Mouse (Mus musculus) lung, adult 2 months (tissue): Measurements from ENCODE around the gene Cdx2. TPM values are rescaled to one million over a fixed set of nuclear protein-coding genes. Genes with fewer than 3 reads are reported as not detected.

Experiments
- DNase-seq: peaks from one replicate; pipeline ENCODE4 v3.0.0; 2022
- H3K4me1 ChIP-seq: fragments of 200-500 bp; 2 replicates; pipeline ENCODE4 v1.6.1; 2011; ENCODE audit warnings: low read length; ENCODE audit not compliant: control insufficient read depth, insufficient read depth
- H3K4me3 ChIP-seq: fragments of 200-500 bp; replicated peaks from 2 replicates; pipeline ENCODE3; 2011; ENCODE audit warnings: low read depth, mild to moderate bottlenecking, control low read depth, low read length; ENCODE audit errors: extremely low read depth
- CTCF ChIP-seq: fragments of 200-500 bp; IDR thresholded peaks from 2 replicates; pipeline ENCODE4 v1.5.1; 2011; ENCODE audit warnings: mild to moderate bottlenecking, low read length, control low read depth; ENCODE audit not compliant: insufficient read depth
- POLR2A ChIP-seq: fragments of 200-500 bp; IDR thresholded peaks from 2 replicates; pipeline ENCODE4 v1.6.1; 2011; ENCODE audit warnings: low read depth, mild to moderate bottlenecking, control low read depth, low read length, borderline replicate concordance; ENCODE audit errors: extremely low read depth
- WGBS: fragments of 180-500 bp; shearing (Covaris S2); methylation state at CpG from one replicate; pipeline ENCODE4 v1.1.7; 2018; 5-methylcytosine and 5-hydroxymethylcytosine counted together
- polyA plus RNA-seq: library from polyadenylated mRNA; depleted of rRNA; stranded (reverse); fragments of >200 nt; gene quantifications from 2 replicates; pipeline ENCODE4 v1.2.3, GENCODE M21; 2012; rRNA removed

Gene Cdx2
- 0.85 TPM in 1 of 2 replicates, not detected in the other for polyA plus RNA-seq

DNA sequence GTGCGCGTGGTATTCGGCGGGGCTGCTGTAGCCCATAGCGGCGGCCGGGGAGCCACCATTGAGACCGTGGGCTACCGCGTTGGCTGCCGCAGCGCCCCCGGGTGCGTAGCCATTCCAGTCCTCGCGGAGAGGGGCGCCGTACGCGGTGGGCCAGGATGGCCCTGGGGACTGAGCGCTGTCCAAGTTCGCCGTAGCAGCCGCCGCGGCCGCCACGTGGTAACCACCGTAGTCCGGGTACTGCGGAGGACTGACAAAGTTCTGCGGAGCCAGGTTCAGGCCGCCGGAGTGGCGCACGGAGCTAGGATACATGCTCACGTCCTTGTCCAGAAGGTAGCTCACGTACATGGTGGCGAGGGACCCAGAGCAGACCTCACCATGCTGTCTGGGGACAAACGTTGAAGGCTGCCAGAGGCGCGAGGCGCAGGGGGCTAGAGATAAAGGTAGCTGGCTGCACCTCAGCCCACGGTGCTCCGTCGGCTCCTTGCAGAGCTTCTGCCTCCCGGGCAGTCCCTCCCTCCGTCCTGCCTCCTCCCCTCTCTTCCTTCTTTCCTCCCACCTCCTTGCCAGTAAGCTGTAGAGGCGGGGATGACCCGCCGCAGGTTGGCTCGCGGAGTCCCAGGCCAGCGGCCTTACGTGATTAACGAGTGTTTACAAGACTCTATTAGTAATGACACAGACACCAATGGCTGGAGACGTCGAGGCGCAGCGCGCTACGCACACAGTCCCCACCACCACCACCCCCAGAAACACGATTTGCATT is at the start of gene Cdx2:
Cdx2 (minus strand) TSS at position 633 of the 760 bp plus-strand sequence.
- H3K4me1 ChIP-seq, result no peaks in the 10 kb centered on the region
- no peak within 1 kb of the TSS for H3K4me3 ChIP-seq

GRCm38 (mm10) chr5:147356260-147357055 is 49.4 kb upstream of the Cdx2 start:
- Histone ChIP-seq H3K4me1 (no peaks in the 10 kb centered on the region), H3K4me3 (no peak overlapping the region)
- WGBS, result 84% methylated on average over 13 of the region's 13 CpGs
- TF ChIP-seq CTCF, result no peak
- no peak for TF ChIP-seq POLR2A
- no peak for DNase-seq

More for the DNA sequence above, at the start of gene Cdx2:
- TF ChIP-seq POLR2A (no peak), CTCF (no peak)
- no peak for DNase-seq
- 1% methylated on average over 63 of the region's 63 CpGs for WGBS

GRCm38 (mm10) chr5:147355788-147356187 is 48.7 kb upstream of the Cdx2 start:
- Histone ChIP-seq H3K4me1 (no peaks in the 10 kb centered on the region), H3K4me3 (no peak overlapping the region)
- no peak for DNase-seq
- WGBS, result 62% methylated on average over 3 of the region's 3 CpGs
- no peak for TF ChIP-seq POLR2A
- no peak for TF ChIP-seq CTCF

DNA sequence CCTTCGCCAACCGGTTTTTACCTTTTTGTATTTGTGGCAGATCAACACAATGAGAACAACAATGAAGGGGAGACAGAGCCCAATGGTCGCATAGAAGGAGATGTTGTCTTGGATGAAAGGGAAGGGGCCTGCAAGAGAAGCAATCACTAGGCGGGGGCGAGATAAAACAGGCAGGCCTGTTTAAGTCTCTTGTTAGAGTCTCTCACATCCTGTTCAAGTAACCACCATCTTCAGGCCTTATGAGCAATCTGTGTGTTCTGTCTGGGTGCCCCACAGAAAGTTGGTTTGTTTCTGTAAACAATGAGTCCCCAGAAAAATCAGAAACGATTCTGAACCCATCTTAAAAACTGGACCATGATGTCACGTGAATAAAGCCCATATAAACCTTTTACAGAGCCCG is 47.9 kb upstream of the Cdx2 start:
- no peak for DNase-seq
- WGBS, result 77% methylated on average over 8 of the region's 8 CpGs

DNA sequence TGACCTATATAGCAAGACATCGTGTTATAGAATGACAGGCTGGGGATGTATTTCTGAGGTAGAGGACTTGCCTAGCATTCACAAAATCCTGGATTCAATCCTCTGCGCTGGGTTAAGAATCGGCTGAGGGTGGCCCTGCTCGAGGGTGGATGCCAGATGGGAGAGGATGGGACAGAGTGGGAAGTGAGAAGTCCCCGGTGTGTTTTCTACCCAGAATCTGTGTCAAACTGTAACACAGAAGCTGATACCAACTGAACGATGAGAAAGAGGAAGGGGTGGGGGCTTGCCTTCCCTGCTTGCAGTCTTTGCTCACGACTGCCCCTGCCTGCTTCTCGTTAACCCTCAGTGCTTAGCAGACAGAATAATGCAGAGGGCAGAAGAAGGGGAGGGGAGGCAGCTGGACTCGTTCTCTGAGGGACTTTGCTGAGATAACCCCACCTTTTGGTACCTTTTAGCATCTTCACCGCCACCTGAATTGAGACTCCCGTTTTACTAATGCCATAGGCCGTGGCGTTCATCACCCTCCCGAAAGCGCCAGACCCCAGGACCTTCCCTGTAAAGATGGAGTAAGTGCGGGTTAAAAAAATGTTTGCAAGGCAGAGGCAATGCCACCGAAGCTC is 47.2 kb upstream of the Cdx2 start:
- WGBS, result 63% methylated on average over 17 of the region's 17 CpGs
- Histone ChIP-seq H3K4me1 (no peaks in the 10 kb centered on the region), H3K4me3 (no peak overlapping the region)
- no peak for DNase-seq
- TF ChIP-seq POLR2A (no peak), CTCF (no peak)

More for the DNA sequence above, 47.9 kb upstream of the Cdx2 start:
- H3K4me1 ChIP-seq, result no peaks in the 10 kb centered on the region
- TF ChIP-seq CTCF, result no peak
- no peak for TF ChIP-seq POLR2A
- no peak overlapping the region for H3K4me3 ChIP-seq

GRCm38 (mm10) chr5:147351931-147352330 is 44.9 kb upstream of the Cdx2 start:
- TF ChIP-seq CTCF (no peak), POLR2A (no peak)
- WGBS, result 81% methylated on average over 8 of the region's 8 CpGs

DNA sequence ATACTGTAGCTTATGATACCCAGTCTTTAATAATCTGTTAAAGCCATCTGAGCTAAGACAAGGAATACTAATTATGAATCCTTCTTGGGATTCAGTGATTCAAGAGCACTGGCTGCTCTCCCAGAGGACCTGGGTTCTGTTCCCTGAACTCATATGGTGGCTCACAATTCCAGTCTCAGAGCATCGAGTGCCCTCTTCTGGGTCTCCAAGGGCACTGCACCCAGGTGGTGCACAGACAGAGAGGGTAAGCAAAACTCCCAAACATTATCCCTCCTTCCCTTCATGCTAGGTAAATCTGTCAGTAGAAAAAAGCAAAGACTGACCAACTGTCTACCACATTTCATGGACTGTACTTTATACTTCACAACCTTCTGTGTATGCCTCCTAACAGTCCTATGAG is 38.9 kb upstream of the Cdx2 start:
- DNase-seq, result no peak
- Histone ChIP-seq H3K4me1 (no peaks in the 10 kb centered on the region), H3K4me3 (no peak overlapping the region)
- no peak for TF ChIP-seq POLR2A
- no peak for TF ChIP-seq CTCF
- 44% methylated on average over 1 of the region's 1 CpGs for WGBS

More at GRCm38 (mm10) chr5:147351931-147352330, 44.9 kb upstream of the Cdx2 start:
- DNase-seq, result no peak
- H3K4me1 ChIP-seq, result no peaks in the 10 kb centered on the region
- no peak overlapping the region for H3K4me3 ChIP-seq

DNA sequence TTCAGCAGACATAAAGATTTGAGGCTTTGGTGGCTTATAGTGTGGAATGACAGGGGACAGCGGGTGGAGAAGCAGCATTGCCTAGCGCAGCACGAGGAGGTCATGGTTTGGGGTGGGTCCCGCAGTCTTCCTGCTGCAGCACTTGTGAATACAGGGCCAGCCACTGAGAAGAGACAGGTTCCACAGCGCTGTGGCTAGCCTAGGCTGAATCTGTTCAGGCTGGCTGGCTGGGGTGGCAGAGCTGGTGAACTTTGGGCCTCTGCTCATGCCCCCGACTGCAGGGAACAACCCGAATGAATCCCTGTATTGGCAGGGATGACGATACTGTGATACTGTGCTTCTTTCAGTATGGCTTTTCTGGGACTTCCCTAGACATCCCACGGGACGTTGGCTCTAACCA is 36.8 kb upstream of the Cdx2 start:
- DNase-seq, result no peak
- H3K4me1 ChIP-seq, result no peaks in the 10 kb centered on the region
- no peak overlapping the region for H3K4me3 ChIP-seq
- 73% methylated on average over 10 of the region's 10 CpGs for WGBS
- TF ChIP-seq CTCF (no peak), POLR2A (no peak)

GRCm38 (mm10) chr5:147342901-147343300 is 35.8 kb upstream of the Cdx2 start:
- no peak overlapping the region for H3K4me3 ChIP-seq
- no peaks in the 10 kb centered on the region for H3K4me1 ChIP-seq
- TF ChIP-seq CTCF, result no peak
- no peak for TF ChIP-seq POLR2A
- DNase-seq, result no peak
- WGBS, result 89% methylated on average over 6 of the region's 6 CpGs

- 24% methylated on average over 13 of the region's 13 CpGs for WGBS
- TF ChIP-seq CTCF (no peak), POLR2A (no peak)
- DNase-seq, result no peak
These were observed 33.8 kb upstream of the Cdx2 start for GRCm38 (mm10) chr5:147340741-147341414.

More at GRCm38 (mm10) chr5:147340741-147341414, 33.8 kb upstream of the Cdx2 start:
- Histone ChIP-seq H3K4me3 (no peak overlapping the region), H3K4me1 (no peaks in the 10 kb centered on the region)
